Mouse (Mus musculus) myocyte (in vitro differentiated cells): ENCODE results near the gene Bach2. TPM values are rescaled to one million over a fixed set of nuclear protein-coding genes. Genes with fewer than 3 reads are reported as not detected.

ENCODE experiments used
- H3K27me3 ChIP-seq: one replicate; pipeline ENCODE4 v1.6.1; 2011; ENCODE audit not compliant: control insufficient read depth, insufficient read depth, insufficient read length
- H3K36me3 ChIP-seq: one replicate; pipeline ENCODE4 v1.6.1; 2011; ENCODE audit not compliant: control insufficient read depth, insufficient read depth
- H3K4me2 ChIP-seq: one replicate; pipeline ENCODE4 v1.6.1; 2011; ENCODE audit warnings: low read depth, control low read depth
- H3K4me3 ChIP-seq: one replicate; pipeline ENCODE4 v1.5.1; 2011; ENCODE audit warnings: mild to moderate bottlenecking, control low read depth, moderate library complexity
- H3K79me2 ChIP-seq: one replicate; pipeline ENCODE4 v1.6.1; 2011; ENCODE audit not compliant: control insufficient read depth, insufficient read depth
- H3ac ChIP-seq: one replicate; pipeline ENCODE4 v1.6.1; 2011; ENCODE audit not compliant: control insufficient read depth, insufficient read length
- CEBPB ChIP-seq: IDR thresholded peaks from 2 replicates; pipeline ENCODE4 v1.6.1; 2011; ENCODE audit warnings: mild to moderate bottlenecking, moderate library complexity; ENCODE audit not compliant: poor library complexity, insufficient read depth, severe bottlenecking
- E2F4 ChIP-seq: IDR thresholded peaks from one replicate; pipeline ENCODE4 v1.6.1; 2011; ENCODE audit warnings: mild to moderate bottlenecking, control low read depth, moderate library complexity; ENCODE audit not compliant: insufficient read depth
- MAX ChIP-seq: IDR thresholded peaks from one replicate; pipeline ENCODE4 v1.6.1; 2011; ENCODE audit warnings: low read depth, mild to moderate bottlenecking, control low read depth
- MYOD1 ChIP-seq, 3 experiments: IDR thresholded peaks; one replicate each; pipeline ENCODE4 v1.6.1; 2011; ENCODE audit warnings: control low read depth in 2 of 3, low read depth in 2 of 3, mild to moderate bottlenecking in 2 of 3, moderate library complexity in 1 of 3; ENCODE audit not compliant: insufficient read length in 2 of 3, control insufficient read depth in 1 of 3
- MYOG ChIP-seq, 3 experiments: IDR thresholded peaks; one replicate each; pipeline ENCODE4 v1.6.1; 2011; ENCODE audit warnings: control low read depth in 2 of 3, low read depth in 2 of 3, mild to moderate bottlenecking in 2 of 3; ENCODE audit not compliant: insufficient read length in 2 of 3, control insufficient read depth in 1 of 3, insufficient read depth in 1 of 3
- POLR2A ChIP-seq: IDR thresholded peaks from one replicate; pipeline ENCODE4 v1.6.1; 2011; ENCODE audit warnings: low read depth, mild to moderate bottlenecking, control low read depth, moderate library complexity; ENCODE audit not compliant: insufficient read length
- POLR2AphosphoS2 ChIP-seq: IDR thresholded peaks from one replicate; pipeline ENCODE4 v1.6.1; 2011; ENCODE audit warnings: low read depth, control low read depth; ENCODE audit not compliant: insufficient read length
- REST ChIP-seq: IDR thresholded peaks from one replicate; pipeline ENCODE4 v1.6.1; 2011; ENCODE audit warnings: mild to moderate bottlenecking, control low read depth, moderate library complexity; ENCODE audit not compliant: insufficient read depth, insufficient read length
- SRF ChIP-seq: IDR thresholded peaks from one replicate; pipeline ENCODE4 v1.6.1; 2011; ENCODE audit warnings: low read depth; ENCODE audit not compliant: control insufficient read depth, insufficient read length
- TCF12 ChIP-seq: IDR thresholded peaks from one replicate; pipeline ENCODE4 v1.6.1; 2011; ENCODE audit warnings: mild to moderate bottlenecking, control low read depth; ENCODE audit not compliant: poor library complexity, insufficient read depth, severe bottlenecking
- TCF3 ChIP-seq: IDR thresholded peaks from one replicate; pipeline ENCODE4 v1.6.1; 2011; ENCODE audit warnings: low read depth, control low read depth; ENCODE audit not compliant: insufficient read length
- USF1 ChIP-seq: IDR thresholded peaks from one replicate; pipeline ENCODE4 v1.6.1; 2011; ENCODE audit warnings: low read depth, mild to moderate bottlenecking, control low read depth, moderate library complexity
- polyA plus RNA-seq: library from polyadenylated mRNA; unstranded; fragments of >200 nt; fragmentation: generic; extraction: Trizol; gene quantifications from one replicate; pipeline ENCODE4 v1.2.1, GENCODE M21; 2012; ENCODE audit warnings: missing spikeins

Gene Bach2
- polyA plus RNA-seq, 1 experiment: 0.29 TPM

DNA sequence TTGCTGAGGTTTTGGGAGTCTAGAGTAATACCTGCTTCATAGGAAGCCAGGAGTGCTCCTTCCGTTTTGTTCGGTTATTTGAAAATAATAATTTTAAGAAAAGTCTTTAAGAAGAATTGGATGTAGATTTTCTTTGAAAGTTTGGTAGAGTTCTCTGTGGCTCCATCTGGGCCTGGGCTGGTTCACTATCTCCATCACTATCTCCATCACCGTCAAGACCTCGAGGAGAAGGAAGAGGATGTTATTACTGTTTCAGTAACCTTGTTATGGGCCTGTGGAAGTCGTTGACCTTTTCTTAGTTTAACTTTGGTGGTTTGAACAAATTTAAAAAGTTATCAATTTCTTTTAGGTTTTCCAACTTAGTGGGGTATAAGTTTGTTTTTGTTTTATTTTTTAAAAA, 33.8 kb downstream of the Bach2 start:
- Histone ChIP-seq H3K79me2 (no peaks in the 10 kb centered on the region), H3K36me3 (no peaks in the 10 kb centered on the region), H3K27me3 (no peaks in the 10 kb centered on the region), H3K4me2 (no peak overlapping the region), H3K4me3 (no peak overlapping the region), H3ac (no peak overlapping the region)
- no peak for TF ChIP-seq USF1
- TF ChIP-seq TCF3: no peak
- no peak for TF ChIP-seq TCF12
- no peak for TF ChIP-seq POLR2A
- TF ChIP-seq POLR2AphosphoS2: no peak
- TF ChIP-seq MAX: no peak
- TF ChIP-seq CEBPB: no peak
- TF ChIP-seq REST: no peak
- no peak for TF ChIP-seq E2F4
- no peak for TF ChIP-seq MYOD1 (IDR thresholded peaks at IDR 0.05; ENCODE audit: control insufficient read depth in 1 of 3, insufficient read length in 2 of 3, low read depth in 2 of 3)
- TF ChIP-seq SRF: no peak
- TF ChIP-seq MYOG (IDR thresholded peaks at IDR 0.05; ENCODE audit: control insufficient read depth in 1 of 3, insufficient read depth in 1 of 3, insufficient read length in 2 of 3, low read depth in 2 of 3): no peak

DNA sequence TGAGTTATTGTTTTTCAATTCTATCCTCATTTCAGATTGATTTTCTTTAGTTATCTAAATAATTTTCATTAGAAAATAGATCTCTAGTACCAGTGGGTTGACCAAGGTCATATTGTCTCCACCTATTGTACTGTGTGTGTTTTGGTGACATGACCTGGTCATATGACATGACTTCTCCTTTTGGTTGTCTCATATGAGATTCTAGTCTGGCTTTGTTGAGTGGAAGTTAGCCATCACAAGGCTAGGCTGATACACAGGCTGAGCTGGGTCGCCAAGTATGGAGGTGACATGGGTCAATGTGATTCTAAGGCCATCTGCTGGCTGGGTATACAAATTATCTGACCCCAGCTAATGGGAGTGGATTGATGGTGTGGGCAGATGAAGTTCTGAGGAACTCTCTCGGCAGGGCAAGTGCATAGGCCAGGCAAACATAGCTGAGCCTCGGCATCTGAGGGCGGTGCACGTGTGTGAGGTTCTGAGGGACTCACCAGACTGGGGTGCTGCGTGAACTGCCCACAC, 36.2 kb downstream of the Bach2 start:
- H3K4me3 ChIP-seq: no peak overlapping the region
- H3K27me3 ChIP-seq: no peaks in the 10 kb centered on the region
- no peak overlapping the region for H3K4me2 ChIP-seq
- TF ChIP-seq TCF3: no peak
- TF ChIP-seq E2F4: no peak
- no peak for TF ChIP-seq MYOD1 (IDR thresholded peaks at IDR 0.05; ENCODE audit: control insufficient read depth in 1 of 3, insufficient read length in 2 of 3, low read depth in 2 of 3)
- TF ChIP-seq POLR2AphosphoS2: no peak
- TF ChIP-seq SRF: no peak
- TF ChIP-seq MYOG (IDR thresholded peaks at IDR 0.05; ENCODE audit: control insufficient read depth in 1 of 3, insufficient read depth in 1 of 3, insufficient read length in 2 of 3, low read depth in 2 of 3): no peak
- no peak for TF ChIP-seq USF1
- TF ChIP-seq MAX: no peak
- TF ChIP-seq TCF12: no peak
- TF ChIP-seq CEBPB: no peak
- no peak for TF ChIP-seq REST
- TF ChIP-seq POLR2A: no peak
- no peaks in the 10 kb centered on the region for H3K36me3 ChIP-seq
- no peak overlapping the region for H3ac ChIP-seq
- no peaks in the 10 kb centered on the region for H3K79me2 ChIP-seq

DNA sequence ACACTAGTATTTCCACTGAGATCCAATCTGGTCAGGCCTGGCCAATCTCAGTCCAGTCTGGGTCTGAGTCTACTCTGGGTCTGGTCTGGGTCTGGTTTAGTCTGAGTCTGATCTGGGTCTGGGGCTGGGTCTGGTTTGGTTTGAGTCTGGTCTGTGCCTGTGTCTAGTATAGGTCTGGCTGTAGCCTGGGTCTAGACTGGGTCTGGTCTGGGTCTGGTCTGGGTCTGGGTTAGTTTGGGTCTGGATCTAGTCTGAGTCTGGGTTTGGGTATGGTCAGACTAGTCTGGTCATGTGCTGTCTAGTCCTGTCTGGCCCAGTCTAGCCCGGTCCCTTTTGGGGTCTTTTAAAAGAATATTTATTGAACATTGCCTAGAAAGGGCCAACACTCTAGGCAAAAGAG, 41.2 kb downstream of the Bach2 start:
- no peaks in the 10 kb centered on the region for H3K27me3 ChIP-seq
- H3ac ChIP-seq: no peak overlapping the region
- no peak overlapping the region for H3K4me3 ChIP-seq
- H3K36me3 ChIP-seq: no peaks in the 10 kb centered on the region
- H3K4me2 ChIP-seq: no peak overlapping the region
- no peak for TF ChIP-seq TCF3
- no peak for TF ChIP-seq REST
- TF ChIP-seq POLR2AphosphoS2: no peak
- TF ChIP-seq MYOG (IDR thresholded peaks at IDR 0.05; ENCODE audit: control insufficient read depth in 1 of 3, insufficient read depth in 1 of 3, insufficient read length in 2 of 3, low read depth in 2 of 3): no peak
- no peak for TF ChIP-seq MYOD1 (IDR thresholded peaks at IDR 0.05; ENCODE audit: control insufficient read depth in 1 of 3, insufficient read length in 2 of 3, low read depth in 2 of 3)
- TF ChIP-seq MAX: no peak
- no peak for TF ChIP-seq TCF12
- TF ChIP-seq POLR2A: no peak
- no peak for TF ChIP-seq E2F4
- no peak for TF ChIP-seq SRF
- no peak for TF ChIP-seq USF1
- TF ChIP-seq CEBPB: no peak
- H3K79me2 ChIP-seq: no peaks in the 10 kb centered on the region

DNA sequence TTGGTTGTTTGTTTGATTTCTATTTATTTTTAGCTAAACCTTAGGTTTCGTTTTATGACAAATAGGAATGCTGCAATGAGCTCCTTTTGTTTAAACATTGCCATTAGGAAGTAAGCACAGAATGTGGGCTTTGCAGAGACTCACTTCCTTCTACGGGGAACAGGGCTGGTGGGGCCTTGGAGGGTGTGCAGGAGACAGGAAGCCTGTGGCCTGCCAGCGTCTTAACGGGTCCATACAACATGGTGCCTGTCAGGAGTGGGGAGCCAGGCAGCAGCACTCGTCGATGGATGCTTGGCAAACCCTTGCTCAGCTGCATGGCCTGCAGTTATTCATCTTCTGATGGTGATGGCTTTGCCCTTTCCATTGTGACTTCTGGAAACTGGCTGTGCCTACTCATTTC, 41.8 kb downstream of the Bach2 start:
- Histone ChIP-seq H3K27me3 (no peaks in the 10 kb centered on the region), H3K36me3 (no peaks in the 10 kb centered on the region), H3K79me2 (no peaks in the 10 kb centered on the region), H3K4me3 (no peak overlapping the region), H3K4me2 (no peak overlapping the region), H3ac (no peak overlapping the region)
- TF ChIP-seq USF1 (no peak), POLR2AphosphoS2 (no peak), MYOD1 (IDR thresholded peaks at IDR 0.05; ENCODE audit: control insufficient read depth in 1 of 3, insufficient read length in 2 of 3, low read depth in 2 of 3) (no peak), TCF12 (no peak), SRF (no peak), POLR2A (no peak), MAX (no peak), MYOG (IDR thresholded peaks at IDR 0.05; ENCODE audit: control insufficient read depth in 1 of 3, insufficient read depth in 1 of 3, insufficient read length in 2 of 3, low read depth in 2 of 3) (no peak), TCF3 (no peak), CEBPB (no peak), E2F4 (no peak), REST (no peak)
